Mouse (Mus musculus) heart, postnatal 0 days (tissue): ENCODE data around the gene Atp2c2. TPM values are rescaled to one million over a fixed set of nuclear protein-coding genes. Genes with fewer than 3 reads are reported as not detected.

Experiments
- ATAC-seq: fragments of 200-750 bp; cut with Nextera tagmentation; 2 replicates; pipeline ENCODE4 v1.8.0; 2017; ENCODE audit warnings: low read depth, moderate number of reproducible peaks, moderate library complexity; ENCODE audit not compliant: insufficient read depth
- DNase-seq: peaks from one replicate; pipeline ENCODE4 v3.0.0-alpha.2; 2016; ENCODE audit warnings: low spot score
- H3K27ac ChIP-seq: fragments of 300-500 bp; sonication (generic); 2 replicates; pipeline ENCODE4 v1.5.1; 2014; ENCODE audit warnings: low read depth, mild to moderate bottlenecking
- H3K27me3 ChIP-seq: fragments of 300-500 bp; sonication (generic); 2 replicates; pipeline ENCODE4 v1.6.1; 2014; ENCODE audit warnings: low read length, mixed read lengths; ENCODE audit not compliant: control insufficient read depth, insufficient read depth
- H3K36me3 ChIP-seq: fragments of 300-500 bp; sonication (generic); replicated peaks from 2 replicates; pipeline ENCODE4 v1.6.1; 2014; ENCODE audit warnings: low read length, mixed read lengths; ENCODE audit not compliant: control insufficient read depth, insufficient read depth
- H3K4me1 ChIP-seq: fragments of 300-500 bp; sonication (generic); 2 replicates; pipeline ENCODE4 v1.6.1; 2014; ENCODE audit warnings: antibody characterized with exemption; ENCODE audit not compliant: control insufficient read depth, insufficient read depth
- H3K4me2 ChIP-seq: fragments of 300-500 bp; sonication (generic); 2 replicates; pipeline ENCODE4 v1.6.1; 2014; ENCODE audit warnings: low read depth, mild to moderate bottlenecking, low read length, moderate library complexity
- H3K4me3 ChIP-seq: fragments of 300-500 bp; sonication (generic); 2 replicates; pipeline ENCODE4 v1.5.1; 2014; ENCODE audit warnings: low read depth, low read length
- H3K9ac ChIP-seq: fragments of 300-500 bp; sonication (generic); replicated peaks from 2 replicates; pipeline ENCODE4 v1.6.1; 2014; ENCODE audit warnings: low read depth, low read length, mixed read lengths
- H3K9me3 ChIP-seq: fragments of 300-500 bp; sonication (generic); replicated peaks from 2 replicates; pipeline ENCODE4 v1.6.1; 2016; ENCODE audit warnings: low read length; ENCODE audit not compliant: control insufficient read depth
- CTCF ChIP-seq: IDR thresholded peaks from 2 replicates; pipeline ENCODE4 v1.5.1; 2016; ENCODE audit warnings: antibody characterized with exemption, control low read depth, low read depth
- EP300 ChIP-seq: IDR thresholded peaks from 2 replicates; pipeline ENCODE4 v1.6.1; 2016; ENCODE audit warnings: antibody characterized with exemption, low read depth
- WGBS: fragments of 180-500 bp; shearing (Covaris S2); extraction: QIAGEN DNeasy Blood & Tissue Kit; methylation state at CpG from one replicate; pipeline ENCODE4 v1.1.7; 2014; 5-methylcytosine and 5-hydroxymethylcytosine counted together
- polyA plus RNA-seq: library from polyadenylated mRNA; unstranded; fragments of >200 nt; fragmentation: Nextera tagmentation; extraction: Ambion mirVana; gene quantifications from 2 replicates; pipeline ENCODE4 v1.2.1, GENCODE M21; 2015
- total RNA-seq: library from RNA; depleted of rRNA; stranded (reverse); fragments of >200 nt; gene quantifications from 2 replicates; pipeline ENCODE4 v1.2.3, GENCODE M21; 2014; ENCODE audit warnings: low replicate concordance

Gene Atp2c2
- total and polyA plus RNA-seq, 2 experiments from 2014 or later: 0.12 TPM; not detected in 1

GRCm38 (mm10) chr8:119736348-119736917 is 36.6 kb downstream of the Atp2c2 start:
- no peak for TF ChIP-seq EP300
- no peak for TF ChIP-seq CTCF
- no peaks in the 10 kb centered on the region for H3K36me3 ChIP-seq
- WGBS: 84% methylated on average over 10 of the region's 10 CpGs
- no peak for ATAC-seq
- H3K27ac ChIP-seq: no peak overlapping the region
- H3K4me2 ChIP-seq: no peak overlapping the region
- H3K27me3 ChIP-seq: no peaks in the 10 kb centered on the region
- no peak for DNase-seq
- H3K9ac ChIP-seq: no peak overlapping the region
- no peaks in the 10 kb centered on the region for H3K9me3 ChIP-seq
- no peaks in the 10 kb centered on the region for H3K4me1 ChIP-seq
- H3K4me3 ChIP-seq: no peak overlapping the region

DNA sequence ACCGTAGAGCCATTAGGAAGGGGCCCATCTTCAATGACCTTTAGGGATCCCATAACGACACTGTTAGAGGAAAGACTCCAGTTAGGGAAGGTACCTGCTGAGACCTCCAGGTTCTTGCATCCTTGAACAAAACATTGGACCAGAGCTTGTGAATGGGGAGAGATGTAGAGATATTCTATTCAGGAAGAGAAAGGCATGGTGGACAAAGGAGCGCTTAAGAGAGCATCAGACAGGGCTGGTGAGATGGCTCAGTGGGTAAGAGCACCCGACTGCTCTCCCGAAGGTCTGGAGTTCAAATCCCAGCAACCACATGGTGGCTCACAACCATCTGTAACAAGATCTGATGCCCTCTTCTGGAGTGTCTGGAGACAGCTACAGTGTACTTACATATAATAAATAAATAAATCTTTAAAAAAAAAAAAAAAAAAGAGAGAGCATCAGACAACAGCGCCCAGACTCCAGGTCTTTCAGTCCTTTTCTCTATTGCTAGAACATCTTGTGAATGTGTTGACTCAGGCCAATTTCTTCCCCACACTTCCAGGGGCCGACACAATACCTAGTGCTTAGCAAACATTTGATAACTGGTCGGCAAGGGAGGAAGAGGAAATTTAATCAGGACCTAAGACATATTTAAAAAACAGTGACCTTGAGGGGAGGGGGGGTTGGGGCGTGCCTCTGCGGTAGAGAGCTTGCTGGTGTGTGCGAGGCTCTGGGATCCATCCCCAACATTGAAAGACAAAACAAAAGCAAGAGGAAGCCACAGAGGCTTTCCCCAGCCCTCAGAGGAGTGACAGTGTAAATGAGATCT is 37.5 kb downstream of the Atp2c2 start:
- DNase-seq (no peak), ATAC-seq (no peak)
- TF ChIP-seq CTCF (no peak), EP300 (no peak)
- 70% methylated on average over 11 of the region's 11 CpGs for WGBS
- Histone ChIP-seq H3K27ac (no peak overlapping the region), H3K9ac (no peak overlapping the region), H3K36me3 (no peaks in the 10 kb centered on the region), H3K27me3 (no peaks in the 10 kb centered on the region), H3K4me3 (no peak overlapping the region), H3K9me3 (no peaks in the 10 kb centered on the region), H3K4me1 (no peaks in the 10 kb centered on the region), H3K4me2 (no peak overlapping the region)

DNA sequence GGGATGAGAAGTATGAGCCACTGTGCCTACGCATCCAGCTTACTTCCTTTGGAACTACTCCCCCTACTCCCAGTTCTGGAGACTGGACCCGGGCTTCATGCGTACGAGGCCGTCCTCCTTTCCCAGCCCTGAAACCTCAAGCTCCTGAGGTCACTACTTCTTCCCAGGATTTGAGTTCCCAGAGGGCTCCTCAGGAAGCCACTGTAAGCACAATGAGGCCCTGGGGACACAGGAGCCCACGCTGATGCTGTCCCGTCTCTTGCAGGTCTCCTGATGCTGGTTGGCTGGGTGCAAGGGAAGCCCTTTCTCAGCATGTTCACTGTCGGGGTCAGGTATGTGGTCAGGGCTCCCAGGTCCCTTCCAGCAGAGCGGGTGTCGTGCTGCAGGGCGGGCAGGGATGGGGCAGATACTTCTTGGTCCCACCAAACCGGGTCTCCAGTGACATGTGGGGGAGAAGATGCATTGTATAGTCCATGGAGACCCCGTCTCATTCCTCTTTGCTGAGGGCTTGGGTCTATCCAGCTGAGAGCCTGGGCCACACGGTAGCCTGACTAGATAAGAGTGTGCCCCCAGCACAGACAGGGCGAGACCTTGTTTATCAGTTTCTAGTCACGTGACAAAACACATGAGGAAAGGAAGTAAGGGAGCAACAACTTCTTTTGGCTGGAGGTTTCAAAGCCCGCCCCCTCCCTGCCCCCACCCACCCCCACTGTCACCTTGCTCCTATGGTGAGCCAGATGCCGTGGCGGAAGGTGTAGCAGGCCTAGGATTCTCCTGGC is 38.5 kb downstream of the Atp2c2 start:
- Histone ChIP-seq H3K27ac (no peak overlapping the region), H3K4me1 (no peaks in the 10 kb centered on the region), H3K9me3 (no peaks in the 10 kb centered on the region), H3K9ac (no peak overlapping the region), H3K36me3 (no peaks in the 10 kb centered on the region), H3K4me3 (no peak overlapping the region), H3K4me2 (no peak overlapping the region), H3K27me3 (no peaks in the 10 kb centered on the region)
- DNase-seq: no peak
- WGBS: 62% methylated on average over 19 of the region's 19 CpGs
- TF ChIP-seq EP300: no peak
- TF ChIP-seq CTCF: no peak
- ATAC-seq: no peak

- no peak overlapping the region for H3K9ac ChIP-seq
- H3K4me3 ChIP-seq: no peak overlapping the region
- WGBS: 65% methylated on average over 4 of the region's 4 CpGs
- no peak for ATAC-seq
- TF ChIP-seq EP300: no peak
- TF ChIP-seq CTCF: no peak
- DNase-seq: no peak
- no peak overlapping the region for H3K4me2 ChIP-seq
- no peaks in the 10 kb centered on the region for H3K36me3 ChIP-seq
- no peaks in the 10 kb centered on the region for H3K9me3 ChIP-seq
- H3K4me1 ChIP-seq: no peaks in the 10 kb centered on the region
- no peaks in the 10 kb centered on the region for H3K27me3 ChIP-seq
- no peak overlapping the region for H3K27ac ChIP-seq
These were observed 40.8 kb downstream of the Atp2c2 start for GRCm38 (mm10) chr8:119740634-119741033.

DNA sequence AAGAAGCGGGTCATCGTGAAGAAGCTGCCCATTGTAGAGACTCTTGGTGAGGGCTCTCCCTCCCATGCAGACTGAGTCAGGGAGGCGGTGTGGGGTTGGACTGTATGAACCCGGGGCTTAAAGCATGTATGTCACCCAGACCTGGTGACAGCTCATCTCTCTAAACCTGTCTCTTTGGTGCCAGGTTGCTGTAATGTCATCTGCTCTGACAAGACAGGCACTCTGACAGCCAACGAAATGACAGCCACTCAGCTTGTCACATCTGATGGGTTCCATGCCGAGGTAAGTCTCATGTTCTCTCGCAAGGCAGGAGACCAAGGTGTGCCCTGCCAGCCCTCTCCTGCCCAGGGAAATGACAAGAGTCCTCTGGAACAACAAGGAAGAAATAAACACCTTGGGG is 42.6 kb downstream of the Atp2c2 start:
- 58% methylated on average over 7 of the region's 7 CpGs for WGBS
- DNase-seq (no peak), ATAC-seq (no peak)
- Histone ChIP-seq H3K9ac (no peak overlapping the region), H3K27me3 (no peaks in the 10 kb centered on the region), H3K4me2 (no peak overlapping the region), H3K36me3 (no peaks in the 10 kb centered on the region), H3K4me3 (no peak overlapping the region), H3K27ac (no peak overlapping the region), H3K4me1 (no peaks in the 10 kb centered on the region), H3K9me3 (no peaks in the 10 kb centered on the region)
- TF ChIP-seq EP300 (no peak), CTCF (no peak)
